Mouse (Mus musculus) MEL-GATA-1-ER (cell line): ENCODE data around the gene Wnk1.

Source experiments
- DNase-seq: peaks from one replicate; pipeline ENCODE4 v3.0.0-alpha.2; 2012; ENCODE audit warnings: low read depth; ENCODE audit errors: extremely low read depth

Gene Wnk1

GRCm38 (mm10) chr6:120042632-120043220, 4.3 kb upstream of the Wnk1 start:
- DNase-seq, result no peak

DNA sequence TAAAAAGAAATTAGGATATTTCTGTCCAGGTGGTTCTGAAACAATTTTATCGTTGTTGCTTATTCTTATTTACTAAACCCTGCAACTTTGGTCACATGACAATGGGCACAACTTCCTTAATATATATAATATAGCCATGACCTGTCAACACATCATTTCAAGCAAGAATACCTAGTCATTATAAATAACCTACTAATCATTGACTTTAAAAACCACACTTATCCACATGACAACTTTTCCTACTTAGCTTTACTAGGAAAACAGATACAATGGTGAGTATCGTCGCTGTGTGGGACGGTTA, 2.0 kb upstream of the Wnk1 start:
- DNase-seq, result no peak

DNA sequence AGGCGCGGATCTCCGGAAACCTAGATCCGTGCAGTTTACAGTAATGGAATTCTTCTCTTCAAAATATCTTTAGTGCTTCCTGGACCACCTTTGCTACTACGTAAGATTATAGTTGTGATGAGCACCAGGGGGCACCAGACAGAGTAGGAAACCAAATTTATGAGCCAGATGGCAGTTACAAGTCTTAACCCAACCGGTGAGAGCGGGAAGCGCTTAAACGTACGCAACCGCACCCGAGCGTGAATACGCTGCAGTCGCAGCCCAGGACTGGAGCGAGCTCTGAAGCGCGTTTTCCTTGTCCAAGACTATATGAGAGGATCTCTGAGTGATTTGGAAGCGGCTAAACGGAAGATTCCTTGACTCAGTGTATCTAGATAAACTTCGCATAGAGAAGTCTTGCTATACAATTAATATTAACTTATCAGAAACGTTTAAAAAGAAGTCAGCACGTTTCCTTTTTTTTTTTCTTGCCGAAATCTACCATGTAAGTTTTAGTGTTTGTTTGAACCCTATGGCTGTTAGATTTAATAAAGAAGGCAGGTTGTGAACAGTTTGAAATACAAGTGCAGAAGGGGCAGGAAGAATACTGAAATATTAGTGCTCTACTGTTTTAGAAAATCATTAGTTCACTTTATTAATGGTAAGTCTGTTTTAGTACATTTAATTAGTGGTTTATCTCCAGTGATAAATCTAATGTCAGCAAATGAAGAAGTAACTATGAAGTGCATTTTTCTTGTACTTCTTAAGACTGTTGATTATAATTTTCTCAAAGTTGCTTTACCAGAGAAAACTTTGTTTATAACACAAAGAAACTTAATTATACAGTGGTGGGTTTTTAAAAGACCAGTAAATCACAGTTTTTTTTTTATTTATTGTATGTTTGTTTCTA, 1.4 kb upstream of the Wnk1 start:
- peak; percentile 91 for DNase-seq

GRCm38 (mm10) chr6:120039256-120039563, 738 bp upstream of the Wnk1 start:
- no peak for DNase-seq

DNA sequence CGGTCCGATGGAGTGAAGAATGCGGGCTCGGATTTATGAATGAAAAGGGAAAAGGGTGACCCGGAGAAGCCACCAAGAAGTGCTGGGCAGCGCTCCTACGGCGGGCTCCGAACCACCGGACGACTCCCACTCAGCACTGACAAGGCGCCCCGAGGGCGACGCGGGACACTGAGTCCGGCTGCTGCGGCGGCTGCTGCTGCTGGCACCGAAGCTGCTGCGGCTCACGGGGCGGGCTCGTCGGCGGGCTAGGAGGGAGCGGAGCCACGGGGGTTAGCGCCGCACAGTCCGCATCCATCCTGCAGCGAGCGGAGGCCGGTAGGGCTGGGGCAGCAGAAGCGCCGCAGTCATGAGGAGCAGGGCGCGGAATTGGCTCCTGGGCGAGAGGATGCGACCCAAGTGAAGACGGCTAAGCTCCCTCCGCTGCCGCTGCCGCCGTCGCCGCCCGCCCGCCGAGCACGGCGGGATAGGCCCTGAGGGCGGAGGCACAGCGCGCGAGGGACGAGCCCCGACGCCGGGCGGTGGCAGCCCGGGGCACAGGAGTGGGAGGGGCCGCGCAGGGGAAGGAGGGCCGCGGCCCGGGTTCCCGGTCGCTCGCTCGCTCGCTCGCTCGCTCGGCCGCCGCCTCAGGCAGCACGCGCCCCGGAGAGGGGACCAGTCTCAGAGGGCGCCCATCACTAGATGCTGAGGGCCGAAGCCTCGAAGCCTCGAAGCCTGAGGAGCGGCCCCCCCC, 671 bp downstream of the Wnk1 start:
- DNase-seq, result no peak

- no peak for DNase-seq
Observed at GRCm38 (mm10) chr6:120037004-120037635, 1.4 kb downstream of the Wnk1 start.

DNA sequence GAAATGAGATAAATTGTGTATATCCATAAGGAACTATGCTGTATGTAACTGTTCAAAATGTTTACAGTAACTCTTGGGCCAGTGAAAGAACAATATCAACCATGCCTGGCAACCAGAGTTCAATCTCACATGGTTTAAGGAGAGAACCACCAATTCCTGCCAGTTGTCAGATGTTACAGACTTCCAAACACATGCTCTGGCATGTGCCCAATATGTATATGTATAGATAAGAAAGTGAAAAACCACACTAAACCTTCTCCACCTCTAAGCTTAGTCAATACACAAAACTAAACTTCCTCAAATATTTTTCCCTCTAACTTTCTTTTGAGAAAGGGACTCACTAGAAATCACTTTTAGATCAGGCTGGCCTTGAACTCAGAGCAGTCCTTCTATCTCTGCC, 13.9 kb downstream of the Wnk1 start:
- peak; percentile 81 for DNase-seq

GRCm38 (mm10) chr6:120023746-120024145, 14.7 kb downstream of the Wnk1 start:
- no peak for DNase-seq

GRCm38 (mm10) chr6:120022042-120022441, 16.4 kb downstream of the Wnk1 start:
- DNase-seq, result no peak

GRCm38 (mm10) chr6:120019697-120020096, 18.8 kb downstream of the Wnk1 start:
- DNase-seq, result no peak

GRCm38 (mm10) chr6:120013125-120013524, 25.3 kb downstream of the Wnk1 start:
- no peak for DNase-seq

DNA sequence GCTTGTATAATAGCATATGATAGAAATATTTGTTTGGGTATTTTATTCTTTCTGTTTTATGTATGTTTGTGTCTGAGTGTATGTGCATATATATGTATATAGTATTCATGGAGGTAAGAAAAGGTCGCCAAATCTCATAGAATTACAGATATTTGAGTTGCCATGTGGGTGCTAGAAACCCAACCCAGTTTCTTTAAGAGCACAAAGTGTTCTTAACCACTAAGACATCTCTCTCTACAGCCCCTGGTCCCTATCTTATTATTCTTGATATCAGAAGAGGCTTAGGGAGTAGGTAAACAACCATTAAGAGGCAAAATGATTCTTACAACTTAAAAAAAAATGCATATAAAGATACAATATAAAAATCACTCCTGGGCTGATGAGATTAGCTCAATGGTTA, 27.0 kb downstream of the Wnk1 start:
- no peak for DNase-seq

- peak; percentile 15 for DNase-seq
Observed at GRCm38 (mm10) chr6:120011001-120011400, 27.5 kb downstream of the Wnk1 start.

DNA sequence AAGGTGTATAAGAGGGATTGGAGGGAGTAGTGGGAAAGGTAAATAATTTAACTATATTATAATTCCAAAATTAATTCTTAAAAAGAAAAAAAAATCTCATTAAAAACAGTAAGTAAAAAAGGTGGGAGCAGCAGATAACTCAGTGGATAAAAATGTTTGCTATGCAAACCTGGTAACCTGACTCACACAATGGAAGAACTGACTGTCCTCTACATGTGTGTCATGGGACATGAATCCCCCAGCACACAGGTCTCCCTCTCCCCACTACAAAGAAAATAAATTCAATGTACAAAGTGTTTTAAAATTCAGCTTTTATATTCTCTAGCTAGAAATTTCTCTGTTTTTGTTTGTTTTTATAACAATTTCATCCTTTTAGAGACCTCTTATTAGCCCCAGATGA, 27.9 kb downstream of the Wnk1 start:
- no peak for DNase-seq

GRCm38 (mm10) chr6:120001718-120002117, 36.8 kb downstream of the Wnk1 start:
- peak; percentile 23 for DNase-seq

GRCm38 (mm10) chr6:119996480-119996879, 42.0 kb downstream of the Wnk1 start:
- DNase-seq, result no peak

- no peak for DNase-seq
Observed at GRCm38 (mm10) chr6:119924235-119925005, 114.1 kb downstream of the Wnk1 start.

GRCm38 (mm10) chr6:119922544-119922943, 115.9 kb downstream of the Wnk1 start:
- DNase-seq, result no peak

GRCm38 (mm10) chr6:119922136-119922535, 116.3 kb downstream of the Wnk1 start:
- no peak for DNase-seq

DNA sequence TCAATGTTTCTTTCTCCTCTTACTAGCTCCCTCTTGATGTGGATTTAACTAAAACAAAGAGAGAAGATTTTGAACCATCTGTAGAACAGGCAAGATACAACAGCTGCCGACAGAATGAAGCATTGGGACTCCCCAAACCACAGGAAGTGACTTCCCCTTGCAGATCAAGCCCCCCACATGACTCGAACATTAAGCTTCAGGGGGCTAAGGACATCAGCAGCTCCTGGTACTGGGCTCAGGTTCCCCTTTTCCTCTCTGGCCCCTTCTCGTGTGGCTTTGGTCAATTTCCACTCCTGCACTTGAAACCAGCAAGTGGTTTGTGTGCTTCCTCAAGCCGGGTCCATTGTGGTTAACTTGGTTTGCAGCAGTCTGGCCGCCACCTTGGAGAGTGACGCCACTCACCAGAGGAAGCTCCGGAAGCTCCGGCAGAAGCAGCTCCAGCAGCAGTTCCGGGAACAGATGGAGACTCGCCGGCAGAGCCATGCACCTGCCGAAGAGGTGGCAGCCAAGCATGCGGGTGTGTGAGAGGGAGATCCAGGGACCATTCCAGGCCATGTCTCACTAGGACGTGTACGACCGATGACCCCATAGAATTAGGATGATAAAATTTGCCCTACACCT, 119.8 kb downstream of the Wnk1 start:
- no peak for DNase-seq

DNA sequence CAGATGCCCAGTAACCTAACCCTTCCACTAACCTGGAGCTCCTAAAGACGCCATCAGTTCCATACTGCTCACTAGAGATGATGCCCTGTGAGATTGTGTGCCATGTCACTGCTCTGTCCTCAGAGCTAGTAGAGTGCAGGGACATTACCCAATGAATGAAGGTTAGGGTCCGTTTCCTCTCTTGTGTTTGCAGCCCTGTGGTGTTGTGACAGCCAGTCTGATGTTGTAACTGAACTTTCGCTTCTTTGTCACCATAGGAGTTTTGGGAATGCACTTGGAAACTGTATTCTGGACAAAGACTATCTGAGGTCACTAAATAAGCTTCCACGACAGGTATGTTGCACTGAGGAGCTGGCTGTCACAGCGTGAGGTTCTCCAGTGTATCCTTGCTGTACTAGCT, 122.8 kb downstream of the Wnk1 start:
- DNase-seq, result no peak
